In the genomic region with DNA sequence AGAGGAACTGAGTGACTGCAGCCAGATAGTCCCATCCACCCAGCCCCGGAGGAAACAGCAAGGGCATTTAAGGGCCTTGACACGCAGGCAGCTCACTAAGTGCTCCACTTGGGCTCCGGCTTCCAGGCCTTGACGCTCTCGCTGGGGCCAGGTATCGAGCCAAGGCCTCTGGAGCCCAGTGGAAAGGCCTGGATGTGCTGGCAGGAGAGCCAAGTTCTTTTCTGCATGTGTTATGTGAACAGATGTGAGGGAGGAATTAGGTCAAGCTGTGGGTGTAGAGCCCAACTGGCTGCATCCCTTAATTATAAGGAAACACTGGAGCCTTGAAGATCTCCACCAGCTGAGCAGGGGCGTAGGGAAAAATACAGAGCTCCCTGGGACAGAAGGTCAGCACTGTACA, we compare ENCODE assay signal across 10 mouse cellular contexts.
DNase-seq lines count a peak whose midpoint lies in the region; ATAC-seq and TF ChIP-seq lines count a peak whose summit lies in the region.
"Had no signal": no experiment of that assay in that cellular context is flagged by ENCODE, and none has a peak within 500 bp of the region (broad histone marks: within the 10 kb centered on the region; RNA-seq: fewer than 3 reads in every experiment).

No protein-coding gene starts in this region.

- no peak overlapping the region for H3K9ac ChIP-seq in lung, postnatal 0 days (replicated peaks; ENCODE audit: low read depth)
- no peak overlapping the region for H3K9ac ChIP-seq in midbrain, embryonic 14.5 days (replicated peaks; ENCODE audit: low read length)

- no peaks in the 10 kb centered on the region; the same call in 1 of the 2 replicates for H3K4me1 ChIP-seq in lung, postnatal 0 days (ENCODE audit: insufficient read depth, low read depth, low read length)
- H3K4me1 ChIP-seq in midbrain, embryonic 14.5 days (ENCODE audit: control insufficient read depth, insufficient read depth, low read length): peaks cover 26% of the 10 kb centered on the region

- H3K4me3 ChIP-seq in lung, postnatal 0 days (ENCODE audit: low read depth, low read length): no peak overlapping the region
- H3K4me3 ChIP-seq in midbrain, embryonic 14.5 days (replicated peaks; ENCODE audit: low read depth, low read length): no peak overlapping the region

- TF ChIP-seq EP300 in lung, postnatal 0 days (IDR thresholded peaks at IDR 0.05): no peak

- no peak for ATAC-seq in lung, postnatal 0 days
- ATAC-seq in midbrain, embryonic 14.5 days (ENCODE audit: low FRiP score, low TSS enrichment): no peak

- peaks cover 14% of the 10 kb centered on the region for H3K36me3 ChIP-seq in lung, postnatal 0 days (ENCODE audit: insufficient read depth, low read length)
- peaks cover 6% of the 10 kb centered on the region; the same call in 1 of the 2 replicates for H3K36me3 ChIP-seq in midbrain, embryonic 14.5 days (ENCODE audit: control insufficient read depth, insufficient read depth, low read length)

- no peak for TF ChIP-seq CTCF in lung, postnatal 0 days (IDR thresholded peaks at IDR 0.05)

- no peaks in the 10 kb centered on the region for H3K9me3 ChIP-seq in lung, postnatal 0 days (ENCODE audit: low read length)
- no peaks in the 10 kb centered on the region for H3K9me3 ChIP-seq in midbrain, embryonic 14.5 days (ENCODE audit: control insufficient read depth, low read length)

- H3K27me3 ChIP-seq in lung, postnatal 0 days (replicated peaks; ENCODE audit: insufficient read depth, low read length): no peaks in the 10 kb centered on the region
- H3K27me3 ChIP-seq in midbrain, embryonic 14.5 days (ENCODE audit: control insufficient read depth, insufficient read depth, low read length): no peaks in the 10 kb centered on the region

- 79% methylated on average over 7 of the region's 7 CpGs for WGBS in lung, postnatal 0 days
- WGBS in midbrain, embryonic 14.5 days: 83% methylated on average over 7 of the region's 7 CpGs

- no peak overlapping the region for H3K27ac ChIP-seq in lung, postnatal 0 days (ENCODE audit: low read length)
- no peak overlapping the region for H3K27ac ChIP-seq in midbrain, embryonic 14.5 days (replicated peaks; ENCODE audit: low read depth, low read length)

- DNase-seq in cerebellum, adult 11-12 months: peak; percentile 11
- DNase-seq in cerebellum, postnatal 36 days: no peak
- peak; percentile 29 to 53 for DNase-seq in lung, adult 18-20 months
- DNase-seq in lung, postnatal 0 days (ENCODE audit: low spot score): no peak
- peak; percentile 65 to 79 for DNase-seq in gastrocnemius, adult 8-10 months (ENCODE audit: low spot score in 2 of 2)
- peak; percentile 46 for DNase-seq in lung, postnatal 14 days
- no peak for DNase-seq in midbrain, embryonic 14.5 days
- no peak for DNase-seq in liver
- DNase-seq: kidney, adult 11 months had no signal

- H3K4me2 ChIP-seq in lung, postnatal 0 days (replicated peaks; ENCODE audit: low read depth, low read length): no peak overlapping the region
- H3K4me2 ChIP-seq in midbrain, embryonic 14.5 days (ENCODE audit: low read length): no peak overlapping the region
- H3K4me2 ChIP-seq: liver, embryonic 11.5 days had no signal

Comparison
In these comparisons a context has a peak if more than half of its experiments do, and no peak if none do; other contexts are left out.
1. DNase-seq: peak in cerebellum, adult 11-12 months (single experiment), lung, adult 18-20 months (2 of 2), gastrocnemius, adult 8-10 months (2 of 2) and lung, postnatal 14 days (single experiment); none in cerebellum, postnatal 36 days (0 of 2), lung, postnatal 0 days (single experiment), midbrain, embryonic 14.5 days (single experiment) and liver (single experiment).